Mouse (Mus musculus) G1E (cell line): ENCODE measurements around the gene Fmo1.

ENCODE experiments used
- CTCF ChIP-seq: IDR thresholded peaks from 2 replicates; pipeline ENCODE4 v1.5.1; 2012; ENCODE audit warnings: low read depth, low read length, inconsistent platforms, mixed read lengths
- GATA1 ChIP-seq: IDR thresholded peaks from 2 replicates; pipeline ENCODE4 v1.6.1; 2012; ENCODE audit warnings: borderline replicate concordance, low read length, inconsistent platforms, mixed read lengths
- GATA2 ChIP-seq: IDR thresholded peaks from 2 replicates; pipeline ENCODE4 v1.6.1; 2012; ENCODE audit warnings: low read depth, low read length, inconsistent platforms, borderline replicate concordance
- POLR2AphosphoS5 ChIP-seq: IDR thresholded peaks from 2 replicates; pipeline ENCODE4 v1.6.1; 2012; ENCODE audit warnings: low read depth, low read length, inconsistent platforms; ENCODE audit not compliant: insufficient replicate concordance
- TAL1 ChIP-seq: conservative IDR thresholded peaks from 2 replicates; pipeline ENCODE4 v1.6.1; 2012; ENCODE audit warnings: low read depth, low read length, inconsistent platforms, mixed read lengths

DNA sequence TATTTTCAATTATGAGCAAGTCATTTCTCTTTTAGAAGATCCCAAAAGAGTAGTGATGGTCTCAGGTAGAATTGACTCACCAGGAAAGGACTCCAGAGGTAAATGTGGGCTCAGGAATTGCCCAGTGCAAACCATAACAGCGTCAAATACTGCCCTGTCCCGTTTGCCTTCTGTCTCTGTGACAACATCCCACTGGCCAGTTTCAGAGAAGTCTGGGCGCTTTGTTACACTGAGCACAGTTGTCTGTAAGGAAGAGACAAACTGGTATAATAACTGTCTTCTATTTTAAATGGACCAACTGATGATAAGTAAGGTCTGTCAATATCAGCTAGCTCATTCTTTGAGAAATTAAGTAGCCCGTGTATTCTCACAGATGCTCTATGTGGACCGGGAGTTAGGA lies 59.0 kb downstream of the Fmo1 start:
- TF ChIP-seq CTCF (no peak), POLR2AphosphoS5 (no peak), TAL1 (no peak), GATA1 (no peak), GATA2 (no peak)
